Mouse (Mus musculus): ENCODE measurements around the gene Gstt3. TPM values are rescaled to one million over a fixed set of nuclear protein-coding genes. Genes with fewer than 3 reads are reported as not detected.

Gstt3 gene
- polyA plus RNA-seq (2017; shearing (Covaris generic)) = 7.5 TPM

GRCm38 (mm10) chr10:75780769-75781578 is at the start of gene Gstt3, which contains the start of gene Gm20441:
Gene Gstt3 (minus strand): TSS chr10:75781414.
Gene Gm20441 (minus strand): TSS chr10:75780954.

GRCm38 (mm10) chr10:75822443-75822842 is 41.2 kb upstream of the Gstt3 start, which contains the start of gene Gstt4:
Gene Gstt4 (minus strand): TSS chr10:75822543.

GRCm38 (mm10) chr10:75798176-75798696 is 17.0 kb upstream of the Gstt3 start, which contains the start of gene Gstt1:
Gene Gstt1 (minus strand): TSS chr10:75798584.

GRCm38 (mm10) chr10:75772795-75773664 is 8.2 kb downstream of the Gstt3 start, which contains the start of gene Ddt:
Gene Ddt (minus strand): TSS chr10:75773414.

GRCm38 (mm10) chr10:75763682-75764518 is 17.3 kb downstream of the Gstt3 start, which contains the start of gene Cabin1:
Gene Cabin1 (minus strand): TSS chr10:75764341.

Other genes with a start within 250 kb of the Gstt3 start
- 0.43 TPM for gene Lrrc75b, start 221.1 kb downstream of the Gstt3 start, polyA plus RNA-seq (2017; shearing (Covaris generic))
- 5.2 TPM for gene Ggt1, start 219.8 kb downstream of the Gstt3 start, polyA plus RNA-seq (2017; shearing (Covaris generic))
- gene Ggt5, start 192.1 kb downstream of the Gstt3 start, polyA plus RNA-seq (2017; shearing (Covaris generic)) = 8.3 TPM
- gene Susd2, start 137.4 kb downstream of the Gstt3 start, polyA plus RNA-seq (2017; shearing (Covaris generic)) = 20.7 TPM
- gene Cabin1, start 17.1 kb downstream of the Gstt3 start, polyA plus RNA-seq (2017; shearing (Covaris generic)) = 58.5 TPM
- 89.5 TPM for gene Ddt, start 8.0 kb downstream of the Gstt3 start, polyA plus RNA-seq (2017; shearing (Covaris generic))
- gene Gm20441, start 460 bp downstream of the Gstt3 start, polyA plus RNA-seq (2017; shearing (Covaris generic)) = 0.55 TPM
- not detected for gene Gstt1, start 17.2 kb upstream of the Gstt3 start, polyA plus RNA-seq (2017; shearing (Covaris generic))
- gene Gstt4, start 41.1 kb upstream of the Gstt3 start, polyA plus RNA-seq (2017; shearing (Covaris generic)) = not detected
- 61.7 TPM for gene Gstt2, start 56.0 kb upstream of the Gstt3 start, polyA plus RNA-seq (2017; shearing (Covaris generic))
- gene Mif, start 78.8 kb upstream of the Gstt3 start, polyA plus RNA-seq (2017; shearing (Covaris generic)) = 727 TPM
- 2.3 TPM for gene Derl3, start 112.0 kb upstream of the Gstt3 start, polyA plus RNA-seq (2017; shearing (Covaris generic))
- gene Smarcb1, start 140.2 kb upstream of the Gstt3 start, polyA plus RNA-seq (2017; shearing (Covaris generic)) = 103 TPM
- 42.4 TPM for gene Chchd10, start 151.7 kb upstream of the Gstt3 start, polyA plus RNA-seq (2017; shearing (Covaris generic))
- gene Mmp11, start 155.1 kb upstream of the Gstt3 start, polyA plus RNA-seq (2017; shearing (Covaris generic)) = 11.1 TPM
- not detected for gene Gm867, start 159.3 kb upstream of the Gstt3 start, polyA plus RNA-seq (2017; shearing (Covaris generic))
- 0.46 TPM for gene Vpreb3, start 161.6 kb upstream of the Gstt3 start, polyA plus RNA-seq (2017; shearing (Covaris generic))
- gene Gm5134, start 173.1 kb upstream of the Gstt3 start, polyA plus RNA-seq (2017; shearing (Covaris generic)) = 2.3 TPM

Measured in CD4-positive, CD25-positive, alpha-beta regulatory T cell, adult 9 weeks (primary cell).